Mouse (Mus musculus) MEL (cell line): Measurements from ENCODE around the gene 4930432K21Rik. TPM values are rescaled to one million over a fixed set of nuclear protein-coding genes. Genes with fewer than 3 reads are reported as not detected.

ENCODE experiments used
- DNase-seq: peaks from one replicate; pipeline ENCODE4 v3.0.0; 2011; ENCODE audit warnings: low read depth, low spot score
- H3K27ac ChIP-seq: 2 replicates; pipeline ENCODE4 v1.5.1; 2012; ENCODE audit warnings: low read depth, mild to moderate bottlenecking, control low read depth, low read length, moderate library complexity; ENCODE audit not compliant: control insufficient read depth
- H3K27me3 ChIP-seq, 2 experiments: fragments of 150-350 bp in 1 of 2; sonication (generic) in 1 of 2; 2 replicates each; pipeline ENCODE4 v1.6.1; 2012; ENCODE audit warnings: low read length in 2 of 2, mild to moderate bottlenecking in 2 of 2, improper control_type of control experiment in 1 of 2, moderate library complexity in 1 of 2; ENCODE audit not compliant: insufficient read depth in 2 of 2, control insufficient read depth in 1 of 2
- H3K36me3 ChIP-seq, 2 experiments: 2 replicates each; pipeline ENCODE4 v1.6.1; 2012 to 2014; ENCODE audit warnings: low read length in 2 of 2, improper control_type of control experiment in 1 of 2, inconsistent platforms in 1 of 2, mild to moderate bottlenecking in 1 of 2; ENCODE audit not compliant: insufficient read depth in 2 of 2, control insufficient read depth in 1 of 2
- H3K4me1 ChIP-seq, 2 experiments: fragments of 150-350 bp in 1 of 2; sonication (generic) in 1 of 2; 2 replicates each; pipeline ENCODE4 v1.6.1; 2012; ENCODE audit warnings: low read length in 2 of 2, improper control_type of control experiment in 1 of 2, mild to moderate bottlenecking in 1 of 2; ENCODE audit not compliant: insufficient read depth in 2 of 2, control insufficient read depth in 1 of 2
- H3K4me3 ChIP-seq, 2 experiments: fragments of 150-350 bp in 1 of 2; sonication (generic) in 1 of 2; 2 replicates each; pipeline ENCODE4 v1.5.1; 2012; ENCODE audit warnings: low read depth in 2 of 2, low read length in 2 of 2, mild to moderate bottlenecking in 2 of 2, moderate library complexity in 2 of 2, control low read depth in 1 of 2, improper control_type of control experiment in 1 of 2; ENCODE audit not compliant: control insufficient read depth in 1 of 2, insufficient read depth in 1 of 2
- H3K79me2 ChIP-seq: 2 replicates; pipeline ENCODE4 v1.6.1; 2012; ENCODE audit warnings: mild to moderate bottlenecking, low read length, moderate library complexity; ENCODE audit not compliant: control insufficient read depth, poor library complexity, insufficient read depth
- H3K9ac ChIP-seq: 2 replicates; pipeline ENCODE4 v1.6.1; 2012; ENCODE audit warnings: low read depth, mild to moderate bottlenecking, control low read depth, low read length, moderate library complexity; ENCODE audit not compliant: control insufficient read depth, poor library complexity, severe bottlenecking
- H3K9me3 ChIP-seq: fragments of 150-350 bp; sonication (generic); replicated peaks from 2 replicates; pipeline ENCODE4 v1.6.1; 2012; ENCODE audit warnings: mild to moderate bottlenecking, low read length, improper control_type of control experiment, moderate library complexity; ENCODE audit not compliant: insufficient read depth
- BHLHE40 ChIP-seq: IDR thresholded peaks from 2 replicates; pipeline ENCODE4 v1.6.1; 2012; ENCODE audit warnings: low read depth, mild to moderate bottlenecking, inconsistent platforms, low read length, improper control_type of control experiment, borderline replicate concordance
- CHD1 ChIP-seq: IDR thresholded peaks from 2 replicates; pipeline ENCODE4 v1.6.1; 2012; ENCODE audit warnings: low read depth, mild to moderate bottlenecking, inconsistent platforms, low read length, improper control_type of control experiment
- CHD2 ChIP-seq: IDR thresholded peaks from 2 replicates; pipeline ENCODE4 v1.6.1; 2011; ENCODE audit warnings: low read length, improper control_type of control experiment
- ELF1 ChIP-seq: IDR thresholded peaks from 2 replicates; pipeline ENCODE4 v1.6.1; 2014; ENCODE audit warnings: low read depth, mild to moderate bottlenecking, inconsistent platforms, low read length, improper control_type of control experiment, moderate library complexity
- EP300 ChIP-seq, 2 experiments: IDR thresholded peaks; 2 replicates each; pipeline ENCODE4 v1.6.1; 2011; ENCODE audit warnings: improper control_type of control experiment in 2 of 2, low read length in 2 of 2, low read depth in 1 of 2, mild to moderate bottlenecking in 1 of 2
- ETS1 ChIP-seq: IDR thresholded peaks from 2 replicates; pipeline ENCODE4 v1.6.1; 2012; ENCODE audit warnings: low read depth, mild to moderate bottlenecking, inconsistent platforms, low read length, improper control_type of control experiment, moderate library complexity
- GATA1 ChIP-seq: IDR thresholded peaks from 2 replicates; pipeline ENCODE4 v1.6.1; 2011; ENCODE audit warnings: low read depth, low read length, improper control_type of control experiment
- HCFC1 ChIP-seq: IDR thresholded peaks from 2 replicates; pipeline ENCODE4 v1.6.1; 2012; ENCODE audit warnings: low read depth, mild to moderate bottlenecking, inconsistent platforms, low read length, improper control_type of control experiment, moderate library complexity
- JUND ChIP-seq: IDR thresholded peaks from 2 replicates; pipeline ENCODE4 v1.6.1; 2011; ENCODE audit warnings: low read depth, mild to moderate bottlenecking, improper control_type of control experiment, low read length
- KAT2A ChIP-seq: conservative IDR thresholded peaks from 2 replicates; pipeline ENCODE4 v1.6.1; 2012; ENCODE audit warnings: low read depth, low read length, improper control_type of control experiment, inconsistent platforms
- MAFK ChIP-seq: IDR thresholded peaks from 2 replicates; pipeline ENCODE4 v1.6.1; 2011; ENCODE audit warnings: low read depth, mild to moderate bottlenecking, low read length, improper control_type of control experiment, borderline replicate concordance
- MYB ChIP-seq: IDR thresholded peaks from 2 replicates; pipeline ENCODE4 v1.6.1; 2011; ENCODE audit warnings: mild to moderate bottlenecking, low read depth, low read length, improper control_type of control experiment
- MYC ChIP-seq: IDR thresholded peaks from 2 replicates; pipeline ENCODE4 v1.6.1; 2011; ENCODE audit warnings: low read depth, mild to moderate bottlenecking, low read length, improper control_type of control experiment, moderate library complexity
- NELFE ChIP-seq: IDR thresholded peaks from 2 replicates; pipeline ENCODE4 v1.6.1; 2011; ENCODE audit warnings: low read depth, low read length, improper control_type of control experiment
- NRF1 ChIP-seq: IDR thresholded peaks from 2 replicates; pipeline ENCODE4 v1.6.1; 2014; ENCODE audit warnings: low read depth, mild to moderate bottlenecking, inconsistent platforms, low read length, improper control_type of control experiment, moderate library complexity; ENCODE audit not compliant: poor library complexity, insufficient read depth, severe bottlenecking
- POLR2AphosphoS2 ChIP-seq: IDR thresholded peaks from 2 replicates; pipeline ENCODE4 v1.6.1; 2011; ENCODE audit warnings: low read length, improper control_type of control experiment
- POLR2AphosphoS5 ChIP-seq: IDR thresholded peaks from 2 replicates; pipeline ENCODE4 v1.6.1; 2012; ENCODE audit warnings: low read depth, borderline replicate concordance, mild to moderate bottlenecking, inconsistent platforms, low read length, moderate library complexity, mixed read lengths
- RAD21 ChIP-seq: IDR thresholded peaks from 2 replicates; pipeline ENCODE4 v1.6.1; 2011; ENCODE audit warnings: mild to moderate bottlenecking, low read depth, low read length, improper control_type of control experiment
- RCOR1 ChIP-seq: IDR thresholded peaks from 2 replicates; pipeline ENCODE4 v1.6.1; 2012; ENCODE audit warnings: low read depth, mild to moderate bottlenecking, inconsistent platforms, low read length, improper control_type of control experiment
- SIN3A ChIP-seq: IDR thresholded peaks from 2 replicates; pipeline ENCODE4 v1.6.1; 2012; ENCODE audit warnings: low read length, improper control_type of control experiment, inconsistent platforms
- SMC3 ChIP-seq: IDR thresholded peaks from 2 replicates; pipeline ENCODE4 v1.6.1; 2011; ENCODE audit warnings: low read depth, low read length, improper control_type of control experiment
- TAL1 ChIP-seq: IDR thresholded peaks from 2 replicates; pipeline ENCODE4 v1.6.1; 2012; ENCODE audit warnings: mild to moderate bottlenecking, inconsistent platforms, low read length, moderate library complexity, mixed read lengths
- TBP ChIP-seq: IDR thresholded peaks from 2 replicates; pipeline ENCODE4 v1.8.0; 2011; ENCODE audit warnings: low read depth, low read length, improper control_type of control experiment
- TCF12 ChIP-seq: IDR thresholded peaks from 2 replicates; pipeline ENCODE4 v1.6.1; 2014; ENCODE audit warnings: low read depth, mild to moderate bottlenecking, inconsistent platforms, low read length, improper control_type of control experiment, moderate library complexity
- UBTF ChIP-seq: IDR thresholded peaks from 2 replicates; pipeline ENCODE4 v1.6.1; 2012; ENCODE audit warnings: low read depth, mild to moderate bottlenecking, inconsistent platforms, low read length, improper control_type of control experiment, moderate library complexity, borderline replicate concordance; ENCODE audit not compliant: insufficient read depth
- USF1 ChIP-seq: IDR thresholded peaks from 2 replicates; pipeline ENCODE4 v1.6.1; 2014; ENCODE audit warnings: low read depth, mild to moderate bottlenecking, inconsistent platforms, low read length, improper control_type of control experiment, moderate library complexity
- USF2 ChIP-seq, 2 experiments: IDR thresholded peaks; 2 replicates each; pipeline ENCODE4 v1.6.1; 2011 to 2012; ENCODE audit warnings: improper control_type of control experiment in 2 of 2, low read length in 2 of 2, borderline replicate concordance in 1 of 2, inconsistent platforms in 1 of 2, low read depth in 1 of 2, mild to moderate bottlenecking in 1 of 2; ENCODE audit not compliant: insufficient read depth in 1 of 2
- ZKSCAN1 ChIP-seq: IDR thresholded peaks from 2 replicates; pipeline ENCODE4 v1.6.1; 2012; ENCODE audit warnings: low read depth, mild to moderate bottlenecking, inconsistent platforms, low read length, improper control_type of control experiment, moderate library complexity
- ZNF384 ChIP-seq: IDR thresholded peaks from 2 replicates; pipeline ENCODE4 v1.6.1; 2012; ENCODE audit warnings: low read depth, mild to moderate bottlenecking, inconsistent platforms, low read length, improper control_type of control experiment
- polyA plus RNA-seq, 2 experiments: library from polyadenylated mRNA; stranded (reverse) in 1 of 2; unstranded in 1 of 2; fragments of >175 nt in 1 of 2; fragments of >200 nt in 1 of 2; gene quantifications; 2 replicates each; pipeline versions ENCODE4 v1.2.1 to v1.2.4; 2012; ENCODE audit warnings: low replicate concordance in 2 of 2, low read depth in 1 of 2; ENCODE audit not compliant: insufficient read length in 2 of 2, insufficient read depth in 1 of 2, missing spikeins in 1 of 2
- total RNA-seq: library from RNA; depleted of rRNA; stranded (reverse); fragments of 300-350 nt; gene quantifications from 2 replicates; pipeline ENCODE4 v1.2.3, GENCODE M21; 2012

4930432K21Rik gene
- total and polyA plus RNA-seq, 3 experiments: 2.2 to 3.0 TPM; not detected in 1

GRCm38 (mm10) chr8:84137848-84138247 lies 10.0 kb upstream of the 4930432K21Rik start:
- H3K4me1 ChIP-seq: no peaks in the 10 kb centered on the region
- peak; percentile 25 for DNase-seq
- no peak for TF ChIP-seq RAD21
- no peak for TF ChIP-seq MAFK
- no peak for TF ChIP-seq GATA1
- no peak for TF ChIP-seq NELFE
- TF ChIP-seq KAT2A: no peak; the same call in 1 of the 2 replicates
- peak in 1 of 2 experiments; percentile 56; a peak in 1 of 4 replicates for TF ChIP-seq USF2 (IDR thresholded peaks at IDR 0.05; ENCODE audit: borderline replicate concordance in 1 of 2, insufficient read depth in 1 of 2, low read depth in 1 of 2, low read length in 2 of 2)
- TF ChIP-seq TCF12: no peak
- no peak for TF ChIP-seq MYB
- no peak for TF ChIP-seq CHD1
- TF ChIP-seq HCFC1: peak; percentile 87
- no peak for TF ChIP-seq POLR2AphosphoS5
- no peak for TF ChIP-seq UBTF
- no peak for TF ChIP-seq BHLHE40
- TF ChIP-seq SIN3A: no peak
- TF ChIP-seq CHD2: no peak
- peak; percentile 90 for TF ChIP-seq USF1
- TF ChIP-seq ETS1: no peak
- no peak for TF ChIP-seq MYC
- TF ChIP-seq, all 39 proteins: peak for 3
- Histone ChIP-seq H3K36me3 (peaks cover 0 to 2% of the 10 kb centered on the region in 2 experiments; a peak in 1 of 4 replicates), H3K9me3 (no peaks in the 10 kb centered on the region), H3K9ac (no peak overlapping the region), H3K27ac (no peak overlapping the region), H3K27me3 (no peaks in the 10 kb centered on the region), H3K79me2 (no peaks in the 10 kb centered on the region), H3K4me3 (no peak overlapping the region)

GRCm38 (mm10) chr8:84140838-84141237 lies 7.0 kb upstream of the 4930432K21Rik start:
- Histone ChIP-seq H3K27ac (no peak overlapping the region), H3K9ac (no peak overlapping the region), H3K36me3 (peaks cover 0 to 2% of the 10 kb centered on the region in 2 experiments; a peak in 2 of 4 replicates), H3K4me1 (peaks cover 0 to 4% of the 10 kb centered on the region in 2 experiments; a peak in 1 of 4 replicates), H3K27me3 (no peaks in the 10 kb centered on the region), H3K9me3 (no peaks in the 10 kb centered on the region), H3K4me3 (no peak overlapping the region), H3K79me2 (no peaks in the 10 kb centered on the region)
- TF ChIP-seq SIN3A: no peak
- TF ChIP-seq ZKSCAN1: no peak
- TF ChIP-seq POLR2AphosphoS2: no peak
- TF ChIP-seq JUND: no peak
- no peak for TF ChIP-seq SMC3
- TF ChIP-seq RAD21: no peak
- no peak for TF ChIP-seq NRF1
- no peak for TF ChIP-seq TBP
- no peak for TF ChIP-seq MYC
- no peak for TF ChIP-seq USF2 (IDR thresholded peaks at IDR 0.05; ENCODE audit: borderline replicate concordance in 1 of 2, insufficient read depth in 1 of 2, low read depth in 1 of 2, low read length in 2 of 2)
- TF ChIP-seq TAL1: no peak
- TF ChIP-seq MYB: no peak
- TF ChIP-seq EP300 (IDR thresholded peaks at IDR 0.05; ENCODE audit: low read depth in 1 of 2, low read length in 2 of 2): no peak
- TF ChIP-seq ZNF384: no peak
- TF ChIP-seq UBTF: no peak
- TF ChIP-seq ELF1: no peak
- TF ChIP-seq MAFK: no peak
- no peak for TF ChIP-seq RCOR1
- no peak for DNase-seq
